Comparison of ENCODE assay signal across 8 mouse cellular contexts in genomic region chr8:107150404-107151157, GRCm38 (mm10). TPM values are rescaled to one million over a fixed set of nuclear protein-coding genes. Genes with fewer than 3 reads are reported as not detected.
DNase-seq lines count a peak whose midpoint lies in the region; ATAC-seq and TF ChIP-seq lines count a peak whose summit lies in the region.

Cyb5b (plus strand) TSS chr8:107150640.

- 1% methylated on average over 65 of the region's 65 CpGs for WGBS in forebrain, embryonic 13.5 days
- under 1% methylated on average over 65 of the region's 65 CpGs for WGBS in large intestine, adult 2 months
- under 1% methylated on average over 65 of the region's 65 CpGs for WGBS in liver, postnatal 0 days (ENCODE audit: insufficient replicate concordance)
- WGBS in neural tube, embryonic 14.5 days: under 1% methylated on average over 63 of the region's 65 CpGs

- H3K9ac ChIP-seq in forebrain, embryonic 13.5 days: peak within 1 kb of the TSS; percentile 83
- peak within 1 kb of the TSS; percentile 93 for H3K9ac ChIP-seq in liver, postnatal 0 days (replicated peaks)
- H3K9ac ChIP-seq in neural tube, embryonic 14.5 days (replicated peaks; ENCODE audit: low read depth, low read length): peak within 1 kb of the TSS; percentile 85

- ATAC-seq in forebrain, embryonic 13.5 days: peak; percentile 97
- peak; percentile 98 for ATAC-seq in liver, postnatal 0 days
- peak; percentile 98 for ATAC-seq in neural tube, embryonic 14.5 days (ENCODE audit: low read depth)

- peak; percentile 41; the same call in 1 of the 2 replicates for TF ChIP-seq EP300 in liver, postnatal 0 days (IDR thresholded peaks at IDR 0.05; ENCODE audit: low read depth)

- peaks cover 30% of the 10 kb centered on the region for H3K4me1 ChIP-seq in E14TG2a.4 (replicated peaks; ENCODE audit: low read depth, low read length)
- H3K4me1 ChIP-seq in forebrain, embryonic 13.5 days: peaks cover 17% of the 10 kb centered on the region
- H3K4me1 ChIP-seq in liver, postnatal 0 days (ENCODE audit: insufficient read depth): peaks cover 12% of the 10 kb centered on the region
- H3K4me1 ChIP-seq in neural tube, embryonic 14.5 days (ENCODE audit: control insufficient read depth, insufficient read depth, low read length): peaks cover 8% of the 10 kb centered on the region

- H3K36me3 ChIP-seq in E14TG2a.4 (ENCODE audit: insufficient read depth, low read length): peaks cover 31% of the 10 kb centered on the region
- peaks cover 28% of the 10 kb centered on the region for H3K36me3 ChIP-seq in forebrain, embryonic 13.5 days (ENCODE audit: poor library complexity, severe bottlenecking)
- peaks cover 14% of the 10 kb centered on the region for H3K36me3 ChIP-seq in liver, postnatal 0 days (replicated peaks; ENCODE audit: insufficient read depth, low read length)
- no peaks in the 10 kb centered on the region for H3K36me3 ChIP-seq in neural tube, embryonic 14.5 days (ENCODE audit: control insufficient read depth, insufficient read depth, low read length)

- intact Hi-C loops in heart, postnatal 10 days (cut with DNase I): no loop called here

- TF ChIP-seq CTCF in E14TG2a.4 (conservative IDR thresholded peaks at IDR 0.05; ENCODE audit: low read length): no peak
- TF ChIP-seq CTCF in liver, postnatal 0 days (IDR thresholded peaks at IDR 0.05; ENCODE audit: low read depth): no peak

- H3K27ac ChIP-seq in forebrain, embryonic 13.5 days: peak within 1 kb of the TSS; percentile 71
- H3K27ac ChIP-seq in liver, postnatal 0 days (ENCODE audit: low read depth): peak within 1 kb of the TSS; percentile 78
- peak within 1 kb of the TSS; percentile 66 for H3K27ac ChIP-seq in neural tube, embryonic 14.5 days (ENCODE audit: low read depth, low read length)

- H3K4me2 ChIP-seq in forebrain, embryonic 13.5 days: peak within 1 kb of the TSS; percentile 79
- H3K4me2 ChIP-seq in liver, postnatal 0 days (ENCODE audit: low read depth, low read length): peak within 1 kb of the TSS; percentile 84
- H3K4me2 ChIP-seq in neural tube, embryonic 14.5 days (ENCODE audit: low read depth, low read length): peak within 1 kb of the TSS; percentile 59

- peak; percentile 86 for DNase-seq in c-Kit-positive CD71-positive TER-119-positive erythroid progenitor cells, embryonic 14.5 days (ENCODE audit: low spot score)
- DNase-seq in heart, postnatal 10 days: peak; percentile 97 to 98
- DNase-seq in large intestine, adult 2 months (ENCODE audit: low read depth, low spot score): peak; percentile 94
- peak; percentile 95 for DNase-seq in liver, postnatal 0 days
- DNase-seq in testis, postnatal 10 days (ENCODE audit: low spot score): peak; percentile 94

- H3K4me3 ChIP-seq in E14TG2a.4 (replicated peaks; ENCODE audit: low read length): peak within 1 kb of the TSS; percentile 86
- H3K4me3 ChIP-seq in forebrain, embryonic 13.5 days: peak within 1 kb of the TSS; percentile 88
- peak within 1 kb of the TSS; percentile 89 for H3K4me3 ChIP-seq in liver, postnatal 0 days (ENCODE audit: low read depth, low read length)
- peak within 1 kb of the TSS; percentile 83 for H3K4me3 ChIP-seq in neural tube, embryonic 14.5 days (ENCODE audit: low read depth, low read length)

- 0 out of 2 replicates have a peak, but pooled peaks cover under 1% of the 10 kb centered on the region for H3K9me3 ChIP-seq in E14TG2a.4 (ENCODE audit: low read length)
- H3K9me3 ChIP-seq in forebrain, embryonic 13.5 days (replicated peaks): no peaks in the 10 kb centered on the region
- no peaks in the 10 kb centered on the region for H3K9me3 ChIP-seq in liver, postnatal 0 days (ENCODE audit: low read length)
- H3K9me3 ChIP-seq in neural tube, embryonic 14.5 days (ENCODE audit: control insufficient read depth, low read length): no peaks in the 10 kb centered on the region

- peaks cover 4% of the 10 kb centered on the region; the same call in 1 of the 2 replicates for H3K27me3 ChIP-seq in E14TG2a.4 (ENCODE audit: insufficient read depth, low read length)
- H3K27me3 ChIP-seq in forebrain, embryonic 13.5 days: no peaks in the 10 kb centered on the region
- H3K27me3 ChIP-seq in liver, postnatal 0 days (ENCODE audit: insufficient read depth, low read length): no peaks in the 10 kb centered on the region
- no peaks in the 10 kb centered on the region for H3K27me3 ChIP-seq in neural tube, embryonic 14.5 days (ENCODE audit: control insufficient read depth, insufficient read depth, low read length)

RNA-seq across cellular contexts. Expression of gene Cyb5b, which starts in this region (rescaled TPM):
- polyA plus RNA-seq in forebrain, embryonic 13.5 days (2015; fragmentation: Nextera tagmentation; extraction: Ambion mirVana): 102 and 115 TPM in 2 replicates
- total RNA-seq in heart, postnatal 10 days (2021): 10 to 100 TPM; 47.0 to 48.9 TPM
- 107 and 208 TPM in 2 replicates for polyA plus RNA-seq in large intestine, adult 2 months (2012; rRNA removed)
- polyA plus RNA-seq in liver, postnatal 0 days (2015; fragmentation: Nextera tagmentation; extraction: Ambion mirVana): 19.7 and 23.6 TPM in 2 replicates
- polyA plus RNA-seq in neural tube, embryonic 14.5 days (2014; fragmentation: Nextera tagmentation; extraction: Ambion mirVana): 113 and 123 TPM in 2 replicates

Comparison
In these comparisons a context has a peak if more than half of its experiments do, and no peak if none do; other contexts are left out.
1. Peak in every context shown above with its lines: DNase-seq, ATAC-seq, H3K4me3 ChIP-seq and H3K27ac ChIP-seq.